Mouse (Mus musculus): Measurements from ENCODE around the gene AL731706.1.
"Not testable (repeated sequence)": the region's sequence is repeated elsewhere in the genome, so short reads cannot be mapped to it uniquely, and the experiment has no call there.

The AL731706.1 gene

DNA sequence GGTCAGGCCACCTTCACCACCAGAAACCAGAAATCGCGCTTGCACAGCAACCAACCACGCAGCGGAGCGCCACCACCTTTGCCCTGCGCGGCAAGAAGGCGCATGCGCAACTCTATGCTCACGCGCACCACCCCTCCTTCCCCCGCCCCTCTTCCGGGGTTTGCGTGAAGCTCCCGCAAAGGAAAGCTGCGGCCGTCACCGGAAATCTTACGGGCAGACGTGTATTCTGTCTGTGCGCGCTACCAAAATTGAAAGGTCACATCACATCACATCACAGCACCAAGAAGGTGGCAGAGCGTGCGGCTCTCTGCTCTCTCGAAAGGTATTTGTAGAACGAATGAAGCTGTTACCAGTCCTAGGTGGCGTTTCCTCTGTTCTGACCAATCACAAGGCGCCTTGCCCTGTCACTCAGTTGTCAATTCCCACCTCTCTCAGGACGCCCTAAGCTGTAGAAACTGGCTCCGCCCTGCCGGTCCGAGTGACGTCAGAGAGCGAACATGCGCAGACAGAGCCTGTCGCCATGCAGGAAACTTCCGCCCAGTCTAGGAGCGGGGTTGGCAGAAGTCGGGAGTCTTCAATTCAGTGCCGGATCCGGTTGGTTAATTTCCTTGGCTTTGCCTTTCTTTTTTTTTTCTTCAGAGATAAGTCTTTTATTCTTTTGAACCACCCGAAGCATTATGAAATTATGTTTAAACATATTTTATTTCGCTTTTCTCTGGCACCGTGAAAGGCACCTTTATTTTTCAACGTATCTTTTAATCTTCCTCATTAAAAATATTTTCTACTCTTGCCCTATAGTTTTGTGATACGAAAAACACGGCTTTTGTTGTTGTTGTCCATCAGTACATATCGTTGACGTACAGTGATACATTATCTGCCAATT lies at the start of gene AL731706.1, which contains the start of the genes Slx4ip and Mkks:
Gene AL731706.1 (minus strand): TSS at position 322 of the 883 bp plus-strand sequence.
Gene Slx4ip (plus strand): TSS at position 151 of the 883 bp plus-strand sequence.
Gene Mkks (minus strand): TSS at position 322 of the 883 bp plus-strand sequence.
- peak; percentile 98 for DNase-seq (ENCODE audit: extremely low spot score)

DNA sequence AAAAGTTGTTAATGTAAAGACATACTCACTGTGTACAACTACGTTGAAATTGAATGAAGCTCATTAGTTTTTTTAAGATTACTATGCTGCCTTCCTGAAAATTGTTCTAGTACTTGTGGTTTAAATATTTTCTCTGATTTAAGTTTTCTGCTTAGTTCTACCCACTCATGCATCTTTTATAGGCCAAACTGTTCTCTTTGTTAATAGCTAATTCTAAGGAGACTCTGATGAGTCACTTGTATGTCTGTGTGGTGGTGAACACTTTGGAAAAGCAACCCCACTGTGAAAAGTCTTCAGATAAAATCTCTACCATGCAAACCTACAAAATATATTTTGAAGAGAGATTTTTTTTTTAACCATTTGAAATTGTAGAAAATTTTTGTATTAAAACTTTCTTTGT lies 47.1 kb upstream of the AL731706.1 start:
- DNase-seq (ENCODE audit: extremely low spot score) = no peak

DNA sequence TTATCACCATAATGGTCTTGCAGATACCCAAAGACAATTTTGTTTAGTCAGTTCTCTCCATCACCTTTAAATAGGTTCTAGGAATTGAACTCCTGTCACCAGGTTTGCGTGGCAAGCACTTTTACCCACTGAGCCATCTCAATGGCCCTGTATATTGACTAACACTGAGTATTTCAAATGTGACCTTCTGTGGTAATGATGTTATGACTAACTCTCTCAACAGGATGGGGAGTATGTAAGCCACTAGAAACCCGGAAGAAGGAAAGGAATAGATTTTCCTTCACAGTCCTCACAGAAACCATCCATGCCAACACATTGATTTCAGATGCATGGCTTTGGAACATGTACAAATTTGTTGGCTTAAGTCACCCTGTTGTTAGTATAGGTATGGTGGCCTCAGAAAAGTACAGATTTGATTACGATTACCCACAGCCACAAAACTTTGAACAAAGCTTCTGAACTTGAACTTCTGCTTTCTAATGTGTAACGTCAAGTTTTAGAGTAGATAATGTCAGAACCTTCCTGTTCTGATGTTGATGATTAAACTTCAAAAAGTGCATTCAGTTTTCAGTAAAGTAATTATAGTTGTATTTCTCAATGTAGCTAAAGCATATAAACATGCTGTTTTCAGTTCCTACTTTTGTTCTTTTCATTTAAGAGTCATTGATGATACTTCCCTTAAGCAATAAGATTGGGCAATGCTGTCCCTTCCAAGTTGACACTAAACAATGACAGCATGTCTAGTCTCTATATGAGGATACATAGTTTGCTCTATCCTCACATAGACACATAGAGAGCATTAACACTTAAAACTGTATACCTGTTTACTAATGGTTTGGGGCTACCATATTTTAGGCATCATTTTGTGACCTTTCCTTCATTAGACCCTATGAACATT lies 45.5 kb upstream of the AL731706.1 start:
- DNase-seq (ENCODE audit: extremely low spot score) = no peak

DNA sequence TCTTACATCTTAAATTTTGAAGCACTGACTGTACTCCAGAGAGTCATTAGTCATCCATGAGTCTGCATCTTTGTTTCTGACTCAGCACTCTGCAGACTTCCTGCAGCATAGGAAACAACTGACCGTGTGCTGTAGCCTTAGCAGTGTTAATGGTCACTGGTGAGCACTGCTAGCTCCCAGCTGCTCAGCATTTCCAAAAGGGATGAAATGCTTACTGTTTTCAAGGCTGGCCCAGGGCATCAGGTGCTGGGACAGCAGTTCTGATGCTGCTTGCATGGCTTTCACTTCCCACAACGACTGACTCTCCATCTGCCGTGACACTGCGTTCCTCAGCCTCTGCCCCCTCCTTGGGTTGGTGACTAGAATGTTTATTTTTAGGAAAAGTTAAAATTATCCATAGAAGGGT lies 29.8 kb upstream of the AL731706.1 start:
- DNase-seq (ENCODE audit: extremely low spot score) = no peak

DNA sequence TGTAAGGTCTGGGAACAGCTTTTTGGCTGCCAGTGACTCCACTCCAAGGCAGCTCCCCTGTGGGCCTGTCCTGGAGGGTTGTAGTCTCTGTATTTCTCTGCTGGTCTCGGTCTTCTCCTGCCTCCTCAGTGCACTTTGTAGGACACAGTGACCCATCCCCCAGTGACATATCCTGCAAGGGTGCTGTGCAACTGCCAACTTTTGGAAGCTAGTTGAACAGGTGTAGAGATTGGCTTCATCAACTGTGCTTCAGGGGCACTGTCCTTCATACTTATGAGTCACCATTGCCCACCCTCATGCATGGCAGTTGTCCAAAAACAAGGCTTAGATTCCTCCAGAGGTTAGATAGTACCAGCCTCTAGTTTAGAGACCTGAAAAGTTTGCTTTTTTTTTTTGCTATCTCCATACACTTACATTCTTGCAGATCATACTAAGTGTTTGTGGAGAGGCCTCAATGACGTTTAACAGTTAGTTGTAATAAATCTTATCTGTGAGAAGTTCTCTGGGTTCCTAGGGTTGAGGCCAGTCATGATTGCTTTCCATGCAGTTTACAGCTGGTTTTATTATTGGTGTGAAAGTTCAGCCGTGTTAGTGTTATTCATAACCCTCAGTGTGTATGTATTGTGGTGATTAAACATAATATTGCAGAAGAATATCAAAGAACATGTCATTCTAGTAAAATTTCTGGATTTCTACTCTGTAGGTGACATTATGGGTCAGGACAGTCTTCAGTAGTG lies 29.2 kb upstream of the AL731706.1 start:
- DNase-seq (ENCODE audit: extremely low spot score) = no peak

DNA sequence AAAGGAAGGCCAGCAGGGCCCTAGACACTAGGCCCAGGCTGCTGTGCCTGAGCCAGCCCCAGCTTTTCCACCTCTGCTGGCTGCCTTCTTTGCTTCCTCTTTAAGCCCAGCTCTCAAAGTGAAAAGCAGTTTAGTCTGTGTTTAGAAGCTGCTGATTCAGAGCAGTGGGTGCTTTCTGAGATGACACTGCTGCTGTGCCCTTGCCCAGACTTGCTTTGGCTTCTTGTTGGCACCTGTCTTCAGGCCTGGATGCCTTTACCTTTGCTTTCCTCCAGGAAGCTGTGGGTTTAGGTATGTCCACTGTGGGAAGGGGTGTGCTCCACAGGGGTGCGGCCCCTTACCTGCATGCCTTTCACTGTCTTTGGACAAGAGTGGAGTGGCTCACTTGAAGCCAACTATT lies 28.2 kb upstream of the AL731706.1 start:
- no peak for DNase-seq (ENCODE audit: extremely low spot score)

DNA sequence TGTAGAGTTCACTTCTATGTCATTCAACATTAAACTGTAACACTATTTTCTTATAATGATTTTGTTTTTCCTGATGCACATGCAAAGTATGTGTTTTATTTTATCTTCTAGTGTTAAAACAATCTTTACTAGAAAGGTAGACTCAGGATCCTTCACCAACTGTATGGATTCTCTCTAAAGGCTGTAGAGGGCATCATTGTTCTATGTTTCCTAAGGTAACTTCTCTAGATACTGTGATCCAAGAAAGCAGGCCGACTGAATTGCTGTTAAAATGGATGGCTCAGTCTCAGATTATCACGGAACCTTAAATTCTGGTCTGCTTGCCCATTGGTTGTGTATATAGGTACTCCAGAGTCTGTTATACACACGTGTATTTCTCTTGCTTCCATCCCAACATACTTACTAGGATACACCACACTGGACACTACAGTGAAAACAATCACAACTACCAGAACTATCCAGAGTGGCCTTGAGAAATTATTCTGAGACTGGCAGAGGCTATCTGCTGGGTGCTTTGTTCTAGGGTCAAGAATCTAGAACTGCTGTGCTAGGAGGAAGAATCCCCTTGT lies 23.2 kb upstream of the AL731706.1 start:
- DNase-seq (ENCODE audit: extremely low spot score) = no peak

DNA sequence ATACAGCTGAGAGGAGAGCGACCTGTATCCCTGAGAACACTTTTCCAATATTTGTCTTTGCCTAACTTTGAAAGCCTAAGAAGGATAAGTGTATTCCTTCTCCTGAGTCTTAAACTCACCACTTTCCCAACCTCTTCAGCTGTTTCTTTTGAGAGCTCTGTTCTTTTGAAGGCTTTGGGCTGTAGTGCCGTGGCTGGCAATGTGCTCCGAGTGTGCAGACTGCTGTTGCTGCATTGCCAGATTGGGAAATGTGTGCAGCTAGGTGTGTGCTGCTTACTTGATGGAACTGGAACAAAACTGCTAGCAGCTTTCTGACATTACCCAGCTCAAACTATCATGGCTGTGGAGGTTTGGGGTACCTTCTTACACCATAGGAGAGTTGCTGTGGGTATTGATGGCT lies 21.8 kb upstream of the AL731706.1 start:
- DNase-seq (ENCODE audit: extremely low spot score) = no peak

DNA sequence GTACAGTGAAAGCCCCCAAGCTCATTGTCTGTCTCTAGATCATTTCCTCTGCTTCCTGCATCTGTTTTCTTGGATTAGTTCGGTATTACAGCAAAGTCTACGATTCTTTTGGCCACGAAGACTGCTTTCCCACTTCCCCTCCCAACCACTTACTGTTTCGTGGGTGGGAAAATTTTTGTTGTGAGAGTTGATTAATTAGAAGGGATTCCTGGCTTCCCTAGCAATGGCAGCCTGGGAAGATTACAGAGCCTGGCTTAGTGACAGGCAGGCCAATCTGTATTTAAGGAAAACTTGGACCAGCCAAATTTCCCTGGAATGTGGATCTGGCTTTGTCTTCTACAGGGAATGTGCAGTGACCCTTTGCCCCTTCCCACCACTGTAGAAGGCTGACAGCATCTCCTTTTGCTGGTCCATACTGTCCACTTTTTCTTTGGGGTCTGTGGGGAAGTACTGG lies 20.8 kb upstream of the AL731706.1 start:
- peak; percentile 44 for DNase-seq (ENCODE audit: extremely low spot score)

DNA sequence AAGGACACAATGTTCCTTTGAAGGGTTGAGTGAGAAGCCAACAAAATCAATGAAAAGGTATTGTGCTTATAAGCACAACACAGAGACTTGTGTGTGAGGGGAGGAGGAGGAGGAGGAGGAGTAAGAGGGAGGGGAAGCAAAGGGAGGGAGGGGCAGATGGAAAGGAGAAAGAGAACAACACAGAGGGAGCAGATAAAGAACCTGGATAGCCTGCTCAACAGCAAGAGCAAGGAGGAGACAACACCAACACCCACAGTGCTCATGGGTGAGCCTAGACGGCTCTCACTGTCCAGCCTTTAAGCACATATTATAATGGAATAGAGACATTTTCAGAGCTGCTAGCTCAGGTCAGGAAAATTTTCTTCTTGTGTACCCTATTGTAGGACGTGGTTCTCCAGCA lies 18.1 kb upstream of the AL731706.1 start:
- DNase-seq (ENCODE audit: extremely low spot score) = no peak

DNA sequence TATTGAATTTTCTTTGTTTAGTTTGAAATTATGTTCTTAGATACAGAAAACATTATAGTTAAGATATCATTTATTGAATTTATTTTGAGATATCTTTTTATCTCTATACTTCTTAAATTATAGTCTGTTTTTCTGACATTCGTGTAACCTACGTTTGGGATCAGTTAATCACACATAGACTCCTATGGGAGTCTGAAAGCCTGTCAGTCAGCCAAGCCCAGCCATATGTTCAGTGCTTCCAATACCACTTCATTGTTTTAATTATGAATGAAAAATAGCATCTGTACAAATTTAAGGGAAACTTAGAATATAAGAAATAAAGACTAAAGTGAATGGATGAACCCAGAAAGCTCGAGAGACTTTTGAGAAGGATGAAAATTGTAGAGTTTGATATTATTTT lies 17.4 kb upstream of the AL731706.1 start:
- no peak for DNase-seq (ENCODE audit: extremely low spot score)

DNA sequence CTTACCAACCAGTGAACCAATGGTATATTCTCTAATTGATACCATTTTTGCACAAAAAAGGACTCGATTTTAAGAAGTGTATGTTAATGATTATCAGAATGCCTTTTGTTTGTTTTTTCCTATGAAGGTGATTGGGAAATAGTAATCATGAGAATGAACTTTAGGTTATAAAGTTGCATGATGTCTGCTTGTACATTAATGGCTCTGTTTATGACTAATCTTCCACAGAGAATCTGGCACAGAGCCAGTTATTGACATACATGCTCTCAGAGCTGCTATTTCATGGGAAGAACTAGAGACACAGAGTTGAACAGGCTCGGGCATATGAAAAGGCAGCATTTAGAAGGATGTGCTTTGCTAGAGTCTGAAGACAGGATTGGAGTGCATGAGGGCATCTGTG lies 4.9 kb upstream of the AL731706.1 start:
- DNase-seq (ENCODE audit: extremely low spot score) = no peak

DNA sequence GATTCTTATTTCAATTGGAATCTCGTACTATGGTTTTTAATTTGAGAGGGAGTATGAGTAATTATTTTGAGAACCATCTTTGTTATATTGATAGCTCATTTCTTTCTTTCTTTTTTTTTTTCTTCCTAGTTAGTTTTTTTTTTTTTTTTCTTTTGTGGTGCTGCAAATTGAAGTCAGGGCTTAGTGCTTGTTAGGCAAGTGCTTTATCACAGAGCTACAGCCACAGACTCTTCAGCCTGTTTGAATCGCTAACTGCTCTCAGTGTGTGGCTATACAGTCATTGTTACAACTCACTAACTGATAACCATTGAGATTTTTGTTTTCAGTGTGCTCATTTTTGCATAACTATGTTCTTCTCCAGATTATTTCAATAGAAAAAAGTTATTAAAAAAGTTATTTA lies 3.3 kb upstream of the AL731706.1 start:
- no peak for DNase-seq (ENCODE audit: extremely low spot score)

DNA sequence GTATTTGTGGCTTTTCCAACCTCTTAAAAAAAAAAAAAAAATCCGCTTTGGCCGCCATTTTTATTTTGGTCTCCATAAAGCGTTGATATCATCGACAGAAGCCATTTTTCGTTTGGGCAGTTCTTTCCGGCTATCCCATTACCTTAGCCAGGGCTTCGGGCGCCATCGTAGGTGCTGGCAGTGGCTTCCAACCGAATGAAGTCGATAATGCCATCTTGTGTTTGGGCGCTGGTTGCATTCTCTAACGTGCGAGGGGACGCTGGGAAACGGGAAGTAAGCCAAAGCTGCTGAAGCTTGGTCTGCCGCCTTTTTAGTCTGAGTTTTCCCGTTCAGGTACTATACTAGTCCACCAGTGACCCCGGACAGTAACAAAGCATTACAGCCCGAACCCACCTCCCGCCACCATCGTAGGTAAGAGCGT lies 772 bp upstream of the AL731706.1 start:
- peak; percentile 89 for DNase-seq (ENCODE audit: extremely low spot score)

DNA sequence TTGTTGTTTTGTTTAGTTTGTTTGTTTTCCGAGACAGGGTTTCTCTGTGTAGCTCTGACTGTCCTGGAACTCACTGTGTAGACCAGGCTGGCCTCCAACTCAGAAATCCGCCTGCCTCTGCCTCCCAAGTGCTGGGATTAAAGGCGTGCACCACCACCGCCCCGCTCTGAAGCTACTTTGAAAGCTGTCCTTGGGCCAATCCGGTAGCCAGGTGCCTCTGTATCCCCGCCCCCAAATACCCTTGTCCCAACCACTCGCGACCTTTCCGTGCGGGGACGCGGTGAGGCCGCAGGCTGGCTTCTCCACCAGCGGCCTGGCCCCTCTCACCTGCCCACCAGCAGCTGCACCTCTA lies 497 bp downstream of the AL731706.1 start:
- not testable (repeated sequence) for DNase-seq (ENCODE audit: extremely low spot score)

DNA sequence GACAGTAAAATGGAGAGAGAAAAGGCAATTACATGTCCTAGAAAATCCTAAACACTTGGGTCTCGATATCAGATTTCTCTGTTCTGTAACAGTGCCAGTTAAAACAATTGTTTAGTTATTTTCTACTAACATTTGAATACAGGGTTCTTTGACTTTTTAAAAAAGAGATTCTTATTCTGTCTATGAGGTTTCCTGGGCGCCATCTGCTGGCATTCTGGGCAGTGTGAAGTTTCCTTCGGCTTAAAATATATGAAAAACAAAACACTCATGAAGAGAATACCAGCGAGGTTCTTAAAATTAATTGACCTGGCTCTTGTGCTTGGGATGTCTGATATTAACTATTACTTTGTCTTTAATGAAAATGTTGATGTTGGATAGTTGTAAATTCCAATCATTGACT lies 4.3 kb downstream of the AL731706.1 start:
- no peak for DNase-seq (ENCODE audit: extremely low spot score)

DNA sequence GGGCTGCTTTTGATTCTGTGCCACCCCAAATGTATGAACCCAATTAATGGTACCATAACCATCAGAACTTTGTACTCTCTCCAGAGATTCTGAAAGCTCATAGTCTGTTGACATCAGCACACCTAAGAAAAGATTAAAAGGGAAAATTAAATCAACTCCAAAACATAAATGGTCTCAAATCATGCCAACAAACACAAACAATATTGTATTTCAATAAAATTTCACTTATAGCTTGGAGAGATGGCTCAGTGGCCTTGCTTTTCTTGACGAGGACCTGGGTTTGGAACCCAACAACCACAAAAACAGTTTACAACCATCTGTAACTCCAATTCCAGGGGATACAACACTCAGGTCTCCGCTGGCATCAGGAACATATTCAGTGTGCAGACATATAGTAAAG lies 5.6 kb downstream of the AL731706.1 start, which contains the start of gene AL731706.2:
Gene AL731706.2 (minus strand): TSS at position 101 of the 400 bp plus-strand sequence.
- DNase-seq (ENCODE audit: extremely low spot score) = no peak

DNA sequence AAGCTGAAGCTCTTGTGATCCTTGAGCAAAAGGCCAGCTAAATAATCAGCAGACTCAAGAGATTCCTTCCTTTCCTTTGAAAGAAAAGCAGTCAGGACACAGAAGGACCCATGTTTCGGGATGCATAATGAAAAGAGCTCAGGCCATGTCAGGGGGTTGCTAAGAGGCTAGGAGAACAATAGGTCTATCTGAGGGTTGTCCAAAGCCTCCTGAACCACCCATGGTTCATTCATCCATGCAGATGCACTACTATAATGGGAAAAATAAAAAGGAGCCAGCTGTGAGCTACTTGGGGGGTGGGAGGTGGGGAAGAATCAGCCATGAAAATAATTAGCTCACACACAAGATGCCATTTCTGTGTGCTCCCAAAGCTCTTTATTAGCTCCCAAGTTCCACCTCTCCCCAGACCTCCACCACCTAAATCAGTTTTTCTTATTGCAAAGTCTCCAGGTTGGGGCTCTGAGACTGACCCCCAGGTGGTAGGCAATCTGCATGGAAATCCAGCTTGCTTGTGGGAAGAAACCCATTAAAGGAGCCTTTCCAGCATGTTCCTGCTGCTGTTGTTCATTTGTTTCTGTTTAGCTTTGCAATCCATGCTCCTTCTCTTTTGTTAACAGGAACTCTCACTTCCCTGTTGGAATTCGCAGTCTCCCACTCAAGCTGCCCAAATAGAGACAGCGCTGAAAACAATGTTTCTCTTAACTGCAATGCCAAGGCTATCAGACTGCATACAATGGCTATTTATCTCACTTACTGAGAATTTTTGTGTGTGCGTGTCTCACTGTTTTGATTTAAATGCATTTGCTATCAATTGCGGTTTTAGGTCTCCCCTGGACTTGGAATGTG lies 36.4 kb downstream of the AL731706.1 start:
- peak; percentile 42 for DNase-seq (ENCODE audit: extremely low spot score)

DNA sequence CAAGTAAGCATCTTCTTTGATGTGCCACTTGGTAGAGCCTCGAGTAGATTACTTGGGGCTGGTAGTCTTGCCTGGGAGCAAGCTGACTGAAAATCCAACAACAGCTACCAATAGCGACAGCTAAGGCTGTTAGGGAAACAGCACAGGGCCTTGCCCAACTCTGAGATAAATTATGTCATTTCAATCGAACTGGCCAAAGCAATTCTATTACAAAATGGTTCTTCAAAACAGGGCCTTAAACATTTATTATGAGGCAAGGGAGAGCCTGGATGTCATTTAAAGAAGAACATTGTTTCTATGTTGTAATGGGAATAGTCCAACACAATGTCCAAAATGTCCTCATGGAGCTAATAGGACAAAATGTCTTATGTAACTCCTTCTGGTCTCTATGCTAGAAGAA lies 40.8 kb downstream of the AL731706.1 start:
- no peak for DNase-seq (ENCODE audit: extremely low spot score)

DNA sequence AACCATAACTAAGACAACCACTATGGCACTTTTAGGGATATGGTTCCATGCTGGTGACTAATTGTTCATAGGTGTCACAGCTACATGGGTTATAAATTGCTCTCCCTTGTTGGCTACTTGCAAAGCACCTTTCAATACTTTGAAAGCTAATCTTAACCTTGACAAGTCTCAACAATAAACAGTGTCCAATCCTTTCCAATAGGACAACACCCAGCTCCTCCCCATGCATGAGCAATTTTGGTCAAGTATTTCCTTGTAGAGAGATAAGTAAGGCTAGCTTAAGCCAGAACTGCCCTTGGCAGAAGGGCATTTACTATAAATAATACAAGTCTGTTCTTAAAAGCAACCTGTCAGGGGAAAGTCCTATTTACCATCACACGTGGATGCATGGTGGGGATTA lies 53.2 kb downstream of the AL731706.1 start:
- no peak for DNase-seq (ENCODE audit: extremely low spot score)
